Mouse (Mus musculus): Measurements from ENCODE around the gene Pard3. TPM values are rescaled to one million over a fixed set of nuclear protein-coding genes. Genes with fewer than 3 reads are reported as not detected.

The Pard3 gene
- polyA plus RNA-seq, 1 experiment, result 11.9 TPM

- DNase-seq (ENCODE audit: extremely low spot score in 1 of 2, low spot score in 1 of 2), result no peak
Observed at GRCm38 (mm10) chr8:127324836-127325570, 261.3 kb downstream of the Pard3 start.

GRCm38 (mm10) chr8:127325749-127326148 lies 262.1 kb downstream of the Pard3 start:
- no peak for DNase-seq (ENCODE audit: extremely low spot score in 1 of 2, low spot score in 1 of 2)

- DNase-seq (ENCODE audit: extremely low spot score in 1 of 2, low spot score in 1 of 2), result no peak
Observed at GRCm38 (mm10) chr8:127330258-127331187, 266.8 kb downstream of the Pard3 start.

GRCm38 (mm10) chr8:127331751-127332150 lies 268.1 kb downstream of the Pard3 start:
- peak in 1 of 2 experiments; percentile 65 for DNase-seq (ENCODE audit: extremely low spot score in 1 of 2, low spot score in 1 of 2)

GRCm38 (mm10) chr8:127335216-127335615 lies 271.5 kb downstream of the Pard3 start:
- DNase-seq (ENCODE audit: extremely low spot score in 1 of 2, low spot score in 1 of 2), result no peak

- DNase-seq (ENCODE audit: extremely low spot score in 1 of 2, low spot score in 1 of 2), result no peak
Observed at GRCm38 (mm10) chr8:127338183-127338582, 274.5 kb downstream of the Pard3 start.

GRCm38 (mm10) chr8:127341046-127341445 lies 277.4 kb downstream of the Pard3 start:
- no peak for DNase-seq (ENCODE audit: extremely low spot score in 1 of 2, low spot score in 1 of 2)

GRCm38 (mm10) chr8:127343115-127343514 lies 279.4 kb downstream of the Pard3 start:
- no peak for DNase-seq (ENCODE audit: extremely low spot score in 1 of 2, low spot score in 1 of 2)

- DNase-seq (ENCODE audit: extremely low spot score in 1 of 2, low spot score in 1 of 2), result no peak
Observed at GRCm38 (mm10) chr8:127344421-127344820, 280.7 kb downstream of the Pard3 start.

- DNase-seq (ENCODE audit: extremely low spot score in 1 of 2, low spot score in 1 of 2), result no peak
Observed at GRCm38 (mm10) chr8:127345912-127346423, 282.3 kb downstream of the Pard3 start.

GRCm38 (mm10) chr8:127347890-127348495 lies 284.3 kb downstream of the Pard3 start:
- DNase-seq (ENCODE audit: extremely low spot score in 1 of 2, low spot score in 1 of 2), result peak; percentile 5 to 28

GRCm38 (mm10) chr8:127361796-127362195 lies 298.1 kb downstream of the Pard3 start:
- peak in 1 of 2 experiments; percentile 14 for DNase-seq (ENCODE audit: extremely low spot score in 1 of 2, low spot score in 1 of 2)

GRCm38 (mm10) chr8:127368347-127368746 lies 304.7 kb downstream of the Pard3 start:
- DNase-seq (ENCODE audit: extremely low spot score in 1 of 2, low spot score in 1 of 2), result no peak

- no peak for DNase-seq (ENCODE audit: extremely low spot score in 1 of 2, low spot score in 1 of 2)
Observed at GRCm38 (mm10) chr8:127371326-127371949, 307.7 kb downstream of the Pard3 start.

GRCm38 (mm10) chr8:127377775-127378174 lies 314.1 kb downstream of the Pard3 start:
- no peak for DNase-seq (ENCODE audit: extremely low spot score in 1 of 2, low spot score in 1 of 2)

GRCm38 (mm10) chr8:127378994-127379858 lies 315.5 kb downstream of the Pard3 start:
- DNase-seq (ENCODE audit: extremely low spot score in 1 of 2, low spot score in 1 of 2), result peak in 1 of 2 experiments; percentile 26

- no peak for DNase-seq (ENCODE audit: extremely low spot score in 1 of 2, low spot score in 1 of 2)
Observed at GRCm38 (mm10) chr8:127381259-127381658, 317.6 kb downstream of the Pard3 start.

- no peak for DNase-seq (ENCODE audit: extremely low spot score in 1 of 2, low spot score in 1 of 2)
Observed at GRCm38 (mm10) chr8:127392700-127393099, 329.0 kb downstream of the Pard3 start.

GRCm38 (mm10) chr8:127395488-127395887 lies 331.8 kb downstream of the Pard3 start:
- no peak for DNase-seq (ENCODE audit: extremely low spot score in 1 of 2, low spot score in 1 of 2)

All from frontal cortex, adult 2 months (tissue).